Mouse (Mus musculus): ENCODE measurements around the gene Hivep1.

DNA sequence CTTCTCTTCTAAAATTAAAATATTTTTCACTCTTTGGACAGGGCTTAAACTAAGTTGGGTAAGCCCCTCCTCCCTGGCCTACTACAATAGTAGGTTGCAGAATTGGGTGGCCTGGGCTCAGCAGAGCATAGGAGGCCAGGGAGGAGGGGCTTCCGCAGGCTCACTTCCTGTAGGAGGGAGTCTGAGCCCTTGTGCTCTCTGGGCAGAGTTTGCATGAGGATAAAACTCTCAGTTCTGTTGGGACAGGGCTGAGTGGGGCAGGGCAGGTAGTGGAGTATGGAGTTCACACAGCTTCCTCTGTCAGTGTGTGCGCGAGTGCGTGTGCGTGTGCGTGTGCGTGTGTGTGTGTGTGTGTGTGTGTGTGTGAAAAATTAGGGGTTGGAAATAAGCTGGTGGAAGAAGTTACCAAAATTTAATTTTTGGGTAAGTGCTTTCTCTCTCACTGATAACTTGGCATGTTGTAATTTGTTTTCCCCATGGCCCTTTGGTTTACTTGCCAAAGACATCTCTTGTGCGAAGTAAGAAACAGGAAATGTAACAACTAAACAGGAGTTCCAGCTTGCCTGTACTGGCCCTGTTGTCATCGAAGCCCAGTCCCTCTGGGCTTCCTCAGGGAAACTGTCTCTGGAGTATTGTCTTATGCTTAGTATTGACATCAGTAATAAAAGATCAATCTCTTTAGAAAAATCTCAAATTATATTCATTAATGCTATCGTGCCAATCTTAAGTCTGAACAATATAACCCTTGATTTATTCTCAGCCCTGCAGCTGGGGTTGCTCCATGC lies 9.2 kb downstream of the Hivep1 start:
- no peak for TF ChIP-seq CTCF (conservative IDR thresholded peaks at IDR 0.05; ENCODE audit: low read length)
- TF ChIP-seq POU5F1 (IDR thresholded peaks at IDR 0.05; ENCODE audit: borderline replicate concordance, low read length) = no peak

Measured in E14TG2a.4 (cell line).